Comparison of ENCODE assay signal across 9 mouse cellular contexts in the genomic region with DNA sequence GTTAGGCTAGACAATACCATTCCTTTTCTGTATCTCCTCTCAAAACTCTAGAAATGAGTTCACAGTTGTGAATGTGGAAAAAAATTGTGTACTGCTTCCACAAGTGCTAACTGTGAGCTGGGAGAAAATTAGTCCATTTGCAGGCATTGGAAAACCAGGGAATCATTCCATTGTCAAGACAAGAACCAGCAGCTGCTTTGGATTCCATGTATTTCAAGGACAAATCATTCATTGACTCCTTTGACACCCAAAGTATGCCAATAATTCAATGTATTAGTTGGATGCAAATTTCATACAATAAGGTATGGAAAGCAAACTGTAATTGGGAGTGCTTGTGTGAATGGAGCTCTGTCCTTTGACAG.
DNase-seq lines count a peak whose midpoint lies in the region; ATAC-seq and TF ChIP-seq lines count a peak whose summit lies in the region.
"Had no signal": no experiment of that assay in that cellular context is flagged by ENCODE, and none has a peak within 500 bp of the region (broad histone marks: within the 10 kb centered on the region; RNA-seq: fewer than 3 reads in every experiment).

No protein-coding gene starts in this region.

- H3K27ac ChIP-seq in heart, embryonic 15.5 days: peak overlapping the region; percentile 46; the same call in 1 of the 2 replicates
- no peak overlapping the region for H3K27ac ChIP-seq in heart, adult 2 months
- H3K27ac ChIP-seq in embryonic facial prominence, embryonic 12.5 days: peak overlapping the region; percentile 84
- peak overlapping the region; percentile 80 for H3K27ac ChIP-seq in forebrain, embryonic 16.5 days (ENCODE audit: low read length)
- H3K27ac ChIP-seq in midbrain, embryonic 12.5 days (replicated peaks): peak overlapping the region; percentile 92

- no peaks in the 10 kb centered on the region for H3K9me3 ChIP-seq in heart, embryonic 15.5 days (replicated peaks)
- H3K9me3 ChIP-seq in embryonic facial prominence, embryonic 12.5 days: no peaks in the 10 kb centered on the region
- no peaks in the 10 kb centered on the region for H3K9me3 ChIP-seq in forebrain, embryonic 16.5 days (ENCODE audit: control insufficient read depth, low read length)
- peaks cover 4% of the 10 kb centered on the region; the same call in 1 of the 2 replicates for H3K9me3 ChIP-seq in midbrain, embryonic 12.5 days

- no peaks in the 10 kb centered on the region for H3K79me2 ChIP-seq in heart, adult 2 months (replicated peaks; ENCODE audit: control insufficient read depth, insufficient read depth, low read length)

- H3K4me2 ChIP-seq in heart, embryonic 15.5 days: peak overlapping the region; percentile 63
- peak overlapping the region; percentile 47; the same call in 1 of the 2 replicates for H3K4me2 ChIP-seq in embryonic facial prominence, embryonic 12.5 days (replicated peaks)
- peak overlapping the region; percentile 49 for H3K4me2 ChIP-seq in forebrain, embryonic 16.5 days (ENCODE audit: low read length)
- H3K4me2 ChIP-seq in midbrain, embryonic 12.5 days (replicated peaks): peak overlapping the region; percentile 42

- intact Hi-C loops in heart, adult 2 months (cut with DNase I): no loop called here
- intact Hi-C loops in left cerebral cortex, postnatal 36 days (cut with DNase I): loop anchor here (5.0 kb wide), 1 partner anchor 1481 kb away; no protein-coding TSS in a partner anchor

- no peak for TF ChIP-seq CTCF in heart, adult 2 months (IDR thresholded peaks at IDR 0.05)

- no peak overlapping the region for H3K9ac ChIP-seq in heart, embryonic 15.5 days
- H3K9ac ChIP-seq in heart, adult 2 months (ENCODE audit: low read depth, low read length): no peak overlapping the region
- H3K9ac ChIP-seq in embryonic facial prominence, embryonic 12.5 days: no peak overlapping the region
- H3K9ac ChIP-seq in forebrain, embryonic 16.5 days (replicated peaks; ENCODE audit: low read depth, low read length): peak overlapping the region; percentile 33
- 0 out of 2 replicates have a peak overlapping the region, but pooled peaks have one; percentile 2 for H3K9ac ChIP-seq in midbrain, embryonic 12.5 days (replicated peaks)

- no peak for TF ChIP-seq POLR2A in heart, adult 2 months (IDR thresholded peaks at IDR 0.05; ENCODE audit: insufficient read depth, low read depth, low read length)

- ATAC-seq in heart, embryonic 15.5 days (replicated peaks; ENCODE audit: insufficient number of reproducible peaks, insufficient read depth, low FRiP score, low read depth): no peak
- no peak for ATAC-seq in embryonic facial prominence, embryonic 12.5 days (ENCODE audit: insufficient number of reproducible peaks, insufficient read depth, low FRiP score, low TSS enrichment)
- no peak for ATAC-seq in forebrain, embryonic 16.5 days
- ATAC-seq in midbrain, embryonic 12.5 days (ENCODE audit: low FRiP score, low read depth): no peak
- ATAC-seq in erythroblast, adult 5-6 weeks (replicated peaks; ENCODE audit: low FRiP score, poor library complexity, severe bottlenecking): no peak
- ATAC-seq: CD4-positive, CD25-positive, alpha-beta regulatory T cell, adult 4 months had no signal

- no peaks in the 10 kb centered on the region for H3K4me1 ChIP-seq in heart, embryonic 15.5 days (replicated peaks)
- peaks cover 2% of the 10 kb centered on the region; the same call in 1 of the 2 replicates for H3K4me1 ChIP-seq in heart, adult 2 months (ENCODE audit: control insufficient read depth, insufficient read depth, low read length)
- peaks cover 10% of the 10 kb centered on the region for H3K4me1 ChIP-seq in embryonic facial prominence, embryonic 12.5 days
- peaks cover 9% of the 10 kb centered on the region for H3K4me1 ChIP-seq in forebrain, embryonic 16.5 days (replicated peaks; ENCODE audit: control insufficient read depth, insufficient read depth, low read length)
- peaks cover 5% of the 10 kb centered on the region; the same call in 1 of the 2 replicates for H3K4me1 ChIP-seq in midbrain, embryonic 12.5 days

- H3K36me3 ChIP-seq in heart, embryonic 15.5 days: no peaks in the 10 kb centered on the region
- no peaks in the 10 kb centered on the region for H3K36me3 ChIP-seq in heart, adult 2 months (ENCODE audit: control insufficient read depth, insufficient read depth, low read length)
- no peaks in the 10 kb centered on the region for H3K36me3 ChIP-seq in embryonic facial prominence, embryonic 12.5 days
- no peaks in the 10 kb centered on the region for H3K36me3 ChIP-seq in forebrain, embryonic 16.5 days (ENCODE audit: control insufficient read depth, insufficient read depth)
- 0 out of 2 replicates have a peak, but pooled peaks cover 3% of the 10 kb centered on the region for H3K36me3 ChIP-seq in midbrain, embryonic 12.5 days

- no peak overlapping the region; the same call in 1 of the 2 replicates for H3K4me3 ChIP-seq in heart, embryonic 15.5 days
- no peak overlapping the region for H3K4me3 ChIP-seq in heart, adult 2 months
- H3K4me3 ChIP-seq in embryonic facial prominence, embryonic 12.5 days: no peak overlapping the region; the same call in 1 of the 2 replicates
- H3K4me3 ChIP-seq in forebrain, embryonic 16.5 days (replicated peaks; ENCODE audit: low read length): peak overlapping the region; percentile 28
- no peak overlapping the region for H3K4me3 ChIP-seq in midbrain, embryonic 12.5 days

- TF ChIP-seq EP300 in heart, adult 2 months (IDR thresholded peaks at IDR 0.05; ENCODE audit: insufficient read depth, low read depth, low read length): no peak

- no peak for DNase-seq in heart, adult 2 months
- no peak for DNase-seq in left cerebral cortex, postnatal 36 days (ENCODE audit: low spot score in 2 of 2)
- DNase-seq in adrenal gland, postnatal 25 days: no peak

- H3K27me3 ChIP-seq in heart, embryonic 15.5 days: no peaks in the 10 kb centered on the region
- no peaks in the 10 kb centered on the region for H3K27me3 ChIP-seq in heart, adult 2 months (ENCODE audit: control insufficient read depth, insufficient read depth, low read length)
- no peaks in the 10 kb centered on the region for H3K27me3 ChIP-seq in embryonic facial prominence, embryonic 12.5 days
- no peaks in the 10 kb centered on the region for H3K27me3 ChIP-seq in forebrain, embryonic 16.5 days (replicated peaks; ENCODE audit: control insufficient read depth, insufficient read depth, low read length)
- no peaks in the 10 kb centered on the region for H3K27me3 ChIP-seq in midbrain, embryonic 12.5 days

Comparison
In these comparisons a context has a peak if more than half of its experiments do, and no peak if none do; other contexts are left out.
1. H3K9ac ChIP-seq: peak in forebrain, embryonic 16.5 days (single experiment) and midbrain, embryonic 12.5 days (single experiment); none in heart, embryonic 15.5 days (single experiment), heart, adult 2 months (single experiment) and embryonic facial prominence, embryonic 12.5 days (single experiment).
2. Peak in every context shown above with its lines, with median percentiles within 50 percentile points of each other: H3K4me2 ChIP-seq.